Mouse (Mus musculus) olfactory bulb, adult 2 months (tissue): ENCODE results near the gene Prdm16. TPM values are rescaled to one million over a fixed set of nuclear protein-coding genes. Genes with fewer than 3 reads are reported as not detected.

ENCODE experiments used
- H3K27ac ChIP-seq: fragments of 200-500 bp; 2 replicates; pipeline ENCODE4 v1.5.1; 2012; ENCODE audit warnings: low read depth, low read length; ENCODE audit not compliant: insufficient read depth
- H3K4me1 ChIP-seq: fragments of 200-500 bp; 2 replicates; pipeline ENCODE4 v1.6.1; 2012; ENCODE audit warnings: low read length; ENCODE audit not compliant: control insufficient read depth, insufficient read depth
- H3K4me3 ChIP-seq: fragments of 200-500 bp; 2 replicates; pipeline ENCODE4 v1.5.1; 2012; ENCODE audit warnings: mild to moderate bottlenecking, low read depth, low read length, moderate library complexity; ENCODE audit not compliant: insufficient read depth
- CTCF ChIP-seq: fragments of 200-500 bp; IDR thresholded peaks from 2 replicates; pipeline ENCODE4 v1.5.1; 2012; ENCODE audit warnings: low read depth, mild to moderate bottlenecking, low read length, moderate library complexity; ENCODE audit not compliant: insufficient read depth
- POLR2A ChIP-seq: fragments of 200-500 bp; IDR thresholded peaks from 2 replicates; pipeline ENCODE4 v1.6.1; 2012; ENCODE audit warnings: mild to moderate bottlenecking, low read depth, low read length, moderate library complexity; ENCODE audit not compliant: insufficient read depth
- WGBS: fragments of 180-500 bp; shearing (Covaris S2); methylation state at CpG from one replicate; pipeline ENCODE4 v1.1.7; 2018; 5-methylcytosine and 5-hydroxymethylcytosine counted together
- polyA plus RNA-seq: library from polyadenylated mRNA; stranded (reverse); fragments of >200 nt; gene quantifications from 2 replicates; pipeline ENCODE4 v1.2.4, GENCODE M21; 2012; ENCODE audit warnings: low replicate concordance; ENCODE audit not compliant: missing spikeins, insufficient read depth, insufficient read length

Gene Prdm16
- polyA plus RNA-seq, 1 experiment = not detected

GRCm38 (mm10) chr4:154488031-154488430, 148.6 kb downstream of the Prdm16 start:
- no peak overlapping the region for H3K4me3 ChIP-seq
- TF ChIP-seq CTCF (no peak), POLR2A (no peak)
- WGBS = 51% methylated on average over 5 of the region's 5 CpGs
- no peak overlapping the region for H3K27ac ChIP-seq
- H3K4me1 ChIP-seq = no peaks in the 10 kb centered on the region; the same call in 1 of the 2 replicates

- WGBS = 82% methylated on average over 14 of the region's 14 CpGs
- no peak overlapping the region for H3K27ac ChIP-seq
- no peak overlapping the region for H3K4me3 ChIP-seq
- H3K4me1 ChIP-seq = no peaks in the 10 kb centered on the region; the same call in none of the 2 replicates
- TF ChIP-seq CTCF (no peak), POLR2A (no peak)
These were observed 154.0 kb downstream of the Prdm16 start for GRCm38 (mm10) chr4:154482695-154483094.

- TF ChIP-seq CTCF (no peak), POLR2A (no peak)
- WGBS = 65% methylated on average over 14 of the region's 14 CpGs
- H3K4me1 ChIP-seq = no peaks in the 10 kb centered on the region; the same call in none of the 2 replicates
- H3K4me3 ChIP-seq = no peak overlapping the region
- no peak overlapping the region for H3K27ac ChIP-seq
These were observed 154.7 kb downstream of the Prdm16 start for GRCm38 (mm10) chr4:154481771-154482637.

GRCm38 (mm10) chr4:154480544-154481260, 156.0 kb downstream of the Prdm16 start:
- WGBS = 70% methylated on average over 9 of the region's 9 CpGs
- H3K27ac ChIP-seq = no peak overlapping the region
- H3K4me1 ChIP-seq = no peaks in the 10 kb centered on the region; the same call in none of the 2 replicates
- no peak overlapping the region for H3K4me3 ChIP-seq
- TF ChIP-seq POLR2A = no peak
- TF ChIP-seq CTCF = no peak

- Histone ChIP-seq H3K4me1 (no peaks in the 10 kb centered on the region; the same call in none of the 2 replicates), H3K4me3 (no peak overlapping the region), H3K27ac (no peak overlapping the region)
- 53% methylated on average over 15 of the region's 15 CpGs for WGBS
- TF ChIP-seq CTCF (no peak), POLR2A (no peak)
These were observed 156.5 kb downstream of the Prdm16 start for GRCm38 (mm10) chr4:154480143-154480542.

GRCm38 (mm10) chr4:154478933-154479613, 157.6 kb downstream of the Prdm16 start:
- H3K4me1 ChIP-seq = no peaks in the 10 kb centered on the region; the same call in none of the 2 replicates
- H3K27ac ChIP-seq = no peak overlapping the region
- WGBS = 91% methylated on average over 8 of the region's 8 CpGs
- H3K4me3 ChIP-seq = no peak overlapping the region
- TF ChIP-seq POLR2A (no peak), CTCF (no peak)

GRCm38 (mm10) chr4:154473571-154474307, 162.9 kb downstream of the Prdm16 start:
- Histone ChIP-seq H3K4me1 (peaks cover 9% of the 10 kb centered on the region), H3K27ac (no peak overlapping the region), H3K4me3 (no peak overlapping the region)
- 63% methylated on average over 25 of the region's 25 CpGs for WGBS
- TF ChIP-seq POLR2A = no peak

GRCm38 (mm10) chr4:154472569-154472968, 164.1 kb downstream of the Prdm16 start:
- Histone ChIP-seq H3K4me3 (no peak overlapping the region), H3K4me1 (peaks cover 9% of the 10 kb centered on the region), H3K27ac (no peak overlapping the region)
- 74% methylated on average over 8 of the region's 8 CpGs for WGBS
- no peak for TF ChIP-seq CTCF
- TF ChIP-seq POLR2A = no peak
